Mouse (Mus musculus): ENCODE results near the gene Crybg1. TPM values are rescaled to one million over a fixed set of nuclear protein-coding genes. Genes with fewer than 3 reads are reported as not detected.

Gene Crybg1
- total and polyA plus RNA-seq, 2 experiments from 2014 or later, result 0.15 to 1.0 TPM

GRCm38 (mm10) chr10:44112005-44112675 lies 36.5 kb downstream of the Crybg1 start:
- Histone ChIP-seq H3K9ac (replicated peaks; ENCODE audit: low read length, poor library complexity, severe bottlenecking) (no peak overlapping the region), H3K27me3 (ENCODE audit: insufficient read depth, low read length) (no peaks in the 10 kb centered on the region), H3K4me2 (ENCODE audit: low read depth, low read length, poor library complexity, severe bottlenecking) (no peak overlapping the region), H3K4me1 (ENCODE audit: insufficient read depth, low read length) (no peaks in the 10 kb centered on the region), H3K9me3 (ENCODE audit: low read length) (no peaks in the 10 kb centered on the region), H3K36me3 (ENCODE audit: insufficient read depth, low read length) (no peaks in the 10 kb centered on the region), H3K27ac (ENCODE audit: low read depth, low read length) (no peak overlapping the region), H3K4me3 (ENCODE audit: low read depth, low read length) (no peak overlapping the region)
- DNase-seq (ENCODE audit: low spot score) (no peak), ATAC-seq (ENCODE audit: low FRiP score) (no peak)
- 72% methylated on average over 12 of the region's 12 CpGs for WGBS
- TF ChIP-seq CTCF (IDR thresholded peaks at IDR 0.05), result no peak

GRCm38 (mm10) chr10:44111168-44111567 lies 37.5 kb downstream of the Crybg1 start:
- TF ChIP-seq CTCF (IDR thresholded peaks at IDR 0.05), result no peak
- no peaks in the 10 kb centered on the region for H3K9me3 ChIP-seq (ENCODE audit: low read length)
- H3K27ac ChIP-seq (ENCODE audit: low read depth, low read length), result no peak overlapping the region
- ATAC-seq (ENCODE audit: low FRiP score), result no peak
- H3K4me3 ChIP-seq (ENCODE audit: low read depth, low read length), result no peak overlapping the region
- H3K4me1 ChIP-seq (ENCODE audit: insufficient read depth, low read length), result no peaks in the 10 kb centered on the region
- no peak for DNase-seq (ENCODE audit: low spot score)
- WGBS, result 93% methylated on average over 10 of the region's 10 CpGs
- H3K36me3 ChIP-seq (ENCODE audit: insufficient read depth, low read length), result no peaks in the 10 kb centered on the region
- no peaks in the 10 kb centered on the region for H3K27me3 ChIP-seq (ENCODE audit: insufficient read depth, low read length)
- no peak overlapping the region for H3K9ac ChIP-seq (replicated peaks; ENCODE audit: low read length, poor library complexity, severe bottlenecking)
- no peak overlapping the region for H3K4me2 ChIP-seq (ENCODE audit: low read depth, low read length, poor library complexity, severe bottlenecking)

GRCm38 (mm10) chr10:44110460-44110859 lies 38.2 kb downstream of the Crybg1 start:
- Histone ChIP-seq H3K4me1 (ENCODE audit: insufficient read depth, low read length) (no peaks in the 10 kb centered on the region), H3K9ac (replicated peaks; ENCODE audit: low read length, poor library complexity, severe bottlenecking) (no peak overlapping the region), H3K9me3 (ENCODE audit: low read length) (no peaks in the 10 kb centered on the region), H3K4me2 (ENCODE audit: low read depth, low read length, poor library complexity, severe bottlenecking) (no peak overlapping the region), H3K4me3 (ENCODE audit: low read depth, low read length) (no peak overlapping the region), H3K27me3 (ENCODE audit: insufficient read depth, low read length) (no peaks in the 10 kb centered on the region), H3K36me3 (ENCODE audit: insufficient read depth, low read length) (no peaks in the 10 kb centered on the region), H3K27ac (ENCODE audit: low read depth, low read length) (no peak overlapping the region)
- TF ChIP-seq CTCF (IDR thresholded peaks at IDR 0.05), result no peak
- ATAC-seq (ENCODE audit: low FRiP score) (no peak), DNase-seq (ENCODE audit: low spot score) (no peak)

- Histone ChIP-seq H3K27ac (ENCODE audit: low read depth, low read length) (no peak overlapping the region), H3K4me3 (ENCODE audit: low read depth, low read length) (no peak overlapping the region), H3K4me1 (ENCODE audit: insufficient read depth, low read length) (no peaks in the 10 kb centered on the region), H3K4me2 (ENCODE audit: low read depth, low read length, poor library complexity, severe bottlenecking) (no peak overlapping the region), H3K27me3 (ENCODE audit: insufficient read depth, low read length) (no peaks in the 10 kb centered on the region), H3K9ac (replicated peaks; ENCODE audit: low read length, poor library complexity, severe bottlenecking) (no peak overlapping the region), H3K36me3 (ENCODE audit: insufficient read depth, low read length) (no peaks in the 10 kb centered on the region), H3K9me3 (ENCODE audit: low read length) (0 out of 2 replicates have a peak, but pooled peaks cover 3% of the 10 kb centered on the region)
- TF ChIP-seq CTCF (IDR thresholded peaks at IDR 0.05), result no peak
- no peak for DNase-seq (ENCODE audit: low spot score)
- ATAC-seq (ENCODE audit: low FRiP score), result no peak
- 85% methylated on average over 2 of the region's 2 CpGs for WGBS
Measured at GRCm38 (mm10) chr10:44094794-44095193, 53.9 kb downstream of the Crybg1 start.

GRCm38 (mm10) chr10:44091757-44092156 lies 56.9 kb downstream of the Crybg1 start:
- Histone ChIP-seq H3K9ac (replicated peaks; ENCODE audit: low read length, poor library complexity, severe bottlenecking) (no peak overlapping the region), H3K36me3 (ENCODE audit: insufficient read depth, low read length) (no peaks in the 10 kb centered on the region), H3K4me3 (ENCODE audit: low read depth, low read length) (no peak overlapping the region), H3K27ac (ENCODE audit: low read depth, low read length) (no peak overlapping the region), H3K9me3 (ENCODE audit: low read length) (0 out of 2 replicates have a peak, but pooled peaks cover 3% of the 10 kb centered on the region), H3K4me2 (ENCODE audit: low read depth, low read length, poor library complexity, severe bottlenecking) (no peak overlapping the region), H3K27me3 (ENCODE audit: insufficient read depth, low read length) (no peaks in the 10 kb centered on the region), H3K4me1 (ENCODE audit: insufficient read depth, low read length) (no peaks in the 10 kb centered on the region)
- no peak for ATAC-seq (ENCODE audit: low FRiP score)
- DNase-seq (ENCODE audit: low spot score), result no peak
- WGBS, result 90% methylated on average over 2 of the region's 2 CpGs
- TF ChIP-seq CTCF (IDR thresholded peaks at IDR 0.05), result no peak

- Histone ChIP-seq H3K36me3 (ENCODE audit: insufficient read depth, low read length) (no peaks in the 10 kb centered on the region), H3K4me2 (ENCODE audit: low read depth, low read length, poor library complexity, severe bottlenecking) (no peak overlapping the region), H3K9ac (replicated peaks; ENCODE audit: low read length, poor library complexity, severe bottlenecking) (no peak overlapping the region), H3K27ac (ENCODE audit: low read depth, low read length) (no peak overlapping the region), H3K4me3 (ENCODE audit: low read depth, low read length) (no peak overlapping the region), H3K4me1 (ENCODE audit: insufficient read depth, low read length) (no peaks in the 10 kb centered on the region), H3K9me3 (ENCODE audit: low read length) (no peaks in the 10 kb centered on the region), H3K27me3 (ENCODE audit: insufficient read depth, low read length) (no peaks in the 10 kb centered on the region)
- 69% methylated on average over 6 of the region's 6 CpGs for WGBS
- ATAC-seq (ENCODE audit: low FRiP score), result no peak
- DNase-seq (ENCODE audit: low spot score), result no peak
- TF ChIP-seq CTCF (IDR thresholded peaks at IDR 0.05), result no peak
Measured at GRCm38 (mm10) chr10:44080351-44080750, 68.3 kb downstream of the Crybg1 start.

Data from midbrain, postnatal 0 days (tissue).